In genomic region chr8:70152537-70153257, GRCm38 (mm10) we compare ENCODE assay signal across 1 mouse cellular context.
A peak's percentile ranks its signal among the peaks of the same experiment; 100 is the strongest.
TF ChIP-seq lines count a peak whose summit lies in the region.

No protein-coding gene starts in this region.

TF ChIP-seq in CH12.LX, 34 proteins besides CTCF, POLR2A, EP300 and RAD21 (continued from another document):
- TF ChIP-seq JUN (IDR thresholded peaks at IDR 0.05; ENCODE audit: insufficient read depth, low read depth, low read length), result no peak
- peak; percentile 63 for TF ChIP-seq SIN3A (IDR thresholded peaks at IDR 0.05; ENCODE audit: low read length)
- peak; percentile 72 for TF ChIP-seq IRF4 (IDR thresholded peaks at IDR 0.05; ENCODE audit: low read depth, low read length)
- 0 out of 2 replicates have a peak, but pooled peaks have one; percentile 45 for TF ChIP-seq ELF1 (IDR thresholded peaks at IDR 0.05; ENCODE audit: low read depth, low read length)
- peak; percentile 60; the same call in 1 of the 2 replicates for TF ChIP-seq MEF2A (IDR thresholded peaks at IDR 0.05; ENCODE audit: borderline replicate concordance, low read depth, low read length)
- TF ChIP-seq MAZ (IDR thresholded peaks at IDR 0.05; ENCODE audit: low read depth, low read length), result peak; percentile 49; the same call in 1 of the 2 replicates
- TF ChIP-seq POLR2AphosphoS2 (IDR thresholded peaks at IDR 0.05; ENCODE audit: low read depth, low read length), result peak; percentile 96; the same call in 1 of the 2 replicates
